Mouse (Mus musculus): ENCODE measurements around the gene Nf2. TPM values are rescaled to one million over a fixed set of nuclear protein-coding genes. Genes with fewer than 3 reads are reported as not detected.
A peak's percentile ranks its signal among the peaks of the same experiment; 100 is the strongest.

Nf2 gene
- total RNA-seq (2021): 100 to 1,000 TPM in 1 of 2 experiments, 10 to 100 TPM in 1; 97.2 to 100 TPM

DNA sequence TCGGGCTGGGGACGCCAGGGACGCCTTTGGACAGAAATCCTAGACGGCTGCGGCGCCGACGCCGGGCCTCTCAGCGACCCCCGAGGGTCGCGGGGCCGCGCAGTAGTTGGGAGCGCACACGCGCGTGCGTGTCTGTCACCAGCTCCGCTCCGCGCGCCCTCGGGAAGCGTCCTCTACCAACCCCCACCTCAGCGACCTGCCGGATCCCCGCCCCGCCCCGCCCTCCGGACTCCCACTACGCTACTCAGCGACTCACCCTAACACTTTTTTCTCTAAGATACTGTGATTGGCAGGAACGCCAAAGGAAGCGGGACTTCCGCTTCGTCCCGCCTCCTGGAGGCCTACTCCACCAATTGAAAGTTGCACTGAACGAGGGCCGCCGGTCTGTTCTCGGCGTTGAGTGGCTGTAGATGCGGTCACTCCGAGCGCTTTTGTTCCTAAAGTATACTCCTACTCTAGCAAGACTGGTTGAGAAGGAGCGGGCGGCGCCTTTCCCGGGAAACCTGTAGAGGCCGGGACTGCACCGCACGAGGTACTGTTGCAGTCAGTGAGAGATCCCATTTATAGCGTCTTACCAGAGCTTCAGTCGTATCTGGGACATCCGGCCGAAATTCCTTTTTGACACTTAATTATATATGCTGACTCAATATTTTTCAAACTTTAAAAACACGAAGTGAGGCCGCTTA is at the start of gene Nf2:
TSS of gene Nf2 (minus strand) at position 279 of the 686 bp plus-strand sequence.
- peak; percentile 99 for DNase-seq
- intact Hi-C loops (cut with DNase I): loop anchor here (2.0 kb wide), 1 partner anchor 17 kb away; no protein-coding TSS in a partner anchor

DNA sequence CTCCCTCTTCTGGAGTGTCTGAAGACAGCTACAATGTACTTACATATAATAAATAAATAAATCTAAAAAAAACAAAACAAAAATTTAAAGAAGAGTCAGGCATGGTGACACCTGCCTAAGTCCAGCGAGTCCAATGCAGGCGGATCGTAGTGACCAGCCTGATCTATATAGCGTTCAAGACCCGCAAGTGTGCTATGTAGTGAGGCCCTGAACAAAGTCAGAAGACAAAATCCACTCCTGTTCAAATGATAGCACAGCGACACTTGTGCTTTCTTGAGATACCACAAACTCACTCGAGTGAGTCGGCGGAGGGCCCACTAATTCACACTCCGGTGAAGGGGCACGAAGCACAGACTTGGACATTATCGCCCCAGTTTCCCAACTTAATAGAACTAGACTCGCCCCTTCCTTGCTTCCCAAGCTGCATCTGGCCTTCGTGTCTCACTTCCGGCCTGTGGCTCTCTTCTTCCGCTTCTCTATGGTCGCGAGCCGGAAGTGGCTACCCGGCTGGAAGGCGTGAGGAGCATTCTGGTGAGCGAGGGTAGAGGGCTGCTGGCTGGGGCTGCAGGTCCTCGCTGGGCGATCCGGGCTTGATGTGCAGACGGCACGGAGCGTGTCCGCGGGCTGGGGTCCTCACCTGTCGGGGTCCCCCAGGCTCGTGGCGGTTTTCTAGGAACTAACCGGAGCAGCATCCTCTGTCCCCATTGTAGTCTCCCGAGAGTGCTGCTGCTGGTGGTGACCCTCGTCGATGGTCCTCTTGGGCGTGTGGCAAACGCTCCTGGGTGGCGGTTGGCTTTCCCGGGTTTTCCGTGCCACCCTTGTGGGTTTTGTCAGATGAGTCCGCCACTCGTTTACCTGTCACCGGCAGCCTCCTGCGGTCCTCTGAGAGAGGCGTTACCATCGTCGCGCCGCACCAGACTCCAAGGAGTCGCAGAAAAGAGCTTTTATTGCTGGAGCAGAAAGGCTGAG is 45.8 kb upstream of the Nf2 start, which contains the start of gene Thoc5:
TSS of gene Thoc5 (plus strand) at position 473 of the 969 bp plus-strand sequence.
- intact Hi-C loops (cut with DNase I): no loop called here
- peak; percentile 85 to 88 for DNase-seq

- no peak for DNase-seq
- intact Hi-C loops (cut with DNase I): no loop called here
Measured at GRCm38 (mm10) chr11:4886987-4887386, 37.7 kb upstream of the Nf2 start.

- peak; percentile 18 to 51 for DNase-seq
- intact Hi-C loops (cut with DNase I): no loop called here
Measured at GRCm38 (mm10) chr11:4885385-4885903, 36.1 kb upstream of the Nf2 start.

DNA sequence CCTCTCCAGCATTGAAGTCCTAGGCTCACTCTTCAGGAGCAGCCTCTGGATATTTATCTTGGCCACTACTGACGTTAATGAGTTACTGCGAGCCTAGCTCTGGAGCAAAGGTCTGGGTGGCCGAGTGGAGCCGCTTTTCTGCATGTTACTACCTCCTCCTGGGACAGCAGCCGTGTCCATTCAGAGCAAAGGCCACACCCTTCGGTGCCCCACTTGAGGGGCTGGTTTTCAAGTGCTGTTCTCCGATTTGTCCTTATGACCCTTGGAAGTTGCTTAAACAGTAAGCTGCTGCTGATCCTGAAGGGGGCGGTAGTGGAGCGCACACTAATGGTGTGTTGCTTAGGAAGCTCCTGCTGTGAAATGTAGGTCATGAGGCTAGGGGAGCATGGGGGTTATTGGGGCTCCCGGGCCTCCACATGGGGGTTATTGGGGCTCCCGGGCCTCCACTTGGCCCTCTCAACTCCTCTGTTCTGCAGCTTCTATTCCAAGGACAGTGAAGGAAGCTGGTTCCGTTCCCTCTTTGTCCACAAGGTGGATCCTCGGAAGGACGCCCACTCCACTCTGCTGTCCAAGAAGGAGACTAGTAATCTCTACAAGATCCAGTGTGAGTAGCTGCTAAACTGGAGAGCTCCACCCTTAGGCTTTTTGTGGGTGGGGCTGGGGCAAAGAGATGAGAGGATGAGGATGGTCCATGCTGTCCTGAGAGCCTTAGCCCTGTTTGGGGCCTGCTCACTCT is 33.7 kb upstream of the Nf2 start:
- intact Hi-C loops (cut with DNase I): no loop called here
- peak; percentile 11 to 47 for DNase-seq

GRCm38 (mm10) chr11:4881087-4881486 is 31.8 kb upstream of the Nf2 start:
- intact Hi-C loops (cut with DNase I): no loop called here
- no peak for DNase-seq

DNA sequence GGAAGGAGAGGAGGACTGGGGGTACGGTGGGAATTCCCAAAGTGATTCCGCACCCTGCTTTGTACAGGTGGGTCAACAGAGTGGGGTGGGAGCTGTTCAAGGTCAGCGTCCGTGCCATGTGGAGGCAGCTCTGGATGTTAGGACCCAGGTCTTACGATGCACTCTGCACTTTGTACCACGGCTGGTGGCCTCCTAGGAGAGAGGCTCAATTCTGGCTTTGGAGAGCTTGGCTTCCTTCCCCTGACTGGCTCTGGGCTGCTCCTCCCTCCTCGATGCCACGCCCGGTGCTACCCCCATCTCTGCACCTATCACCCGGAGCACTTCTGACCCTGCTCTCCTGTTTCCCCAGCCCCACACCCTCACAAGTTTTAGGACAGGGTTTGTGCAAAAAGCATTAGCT is 25.2 kb upstream of the Nf2 start:
- intact Hi-C loops (cut with DNase I): no loop called here
- DNase-seq: no peak

- intact Hi-C loops (cut with DNase I): no loop called here
Measured at GRCm38 (mm10) chr11:4873755-4874475, 24.6 kb upstream of the Nf2 start, which contains the start of gene Nipsnap1. Nipsnap1 (plus strand) TSS chr11:4873951.

DNA sequence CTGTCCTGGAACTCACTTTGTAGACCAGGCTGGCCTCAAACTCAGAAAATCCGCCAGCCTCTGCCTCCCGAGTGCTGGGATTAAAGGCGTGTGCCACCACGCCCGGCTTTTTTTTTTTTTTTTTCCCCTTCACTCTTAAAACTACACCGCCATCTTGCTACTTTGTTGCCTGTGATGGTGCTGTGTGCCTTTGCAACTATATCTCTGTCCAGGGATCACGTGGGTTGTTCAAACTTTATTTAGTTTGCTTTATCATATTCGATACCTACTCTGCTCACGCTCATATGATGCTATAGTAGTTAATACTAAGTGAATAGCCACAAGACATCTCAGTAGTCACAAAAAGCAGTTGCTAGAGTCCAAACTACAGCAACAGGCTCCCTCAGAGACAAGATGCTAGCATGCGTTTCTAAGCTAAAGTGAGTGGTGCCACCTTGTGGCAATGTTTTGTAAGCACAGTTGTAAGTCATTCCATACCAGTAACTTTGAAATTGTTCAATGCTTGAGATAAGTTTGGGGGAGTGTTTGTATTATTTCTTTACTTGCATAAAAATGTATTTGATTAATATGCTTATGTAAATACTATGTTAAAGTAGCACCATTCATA is 16.4 kb upstream of the Nf2 start:
- DNase-seq: peak; percentile 66 to 82
- intact Hi-C loops (cut with DNase I): loop anchor here (2.0 kb wide), 2 partner anchors 17 to 429 kb away; partner anchors contain the start of gene Nf2

More at GRCm38 (mm10) chr11:4873755-4874475, 24.6 kb upstream of the Nf2 start, which contains the start of gene Nipsnap1:
- DNase-seq: peak; percentile 39 to 60

- no peak for DNase-seq
- intact Hi-C loops (cut with DNase I): no loop called here
Measured at GRCm38 (mm10) chr11:4862730-4863129, 13.4 kb upstream of the Nf2 start.

DNA sequence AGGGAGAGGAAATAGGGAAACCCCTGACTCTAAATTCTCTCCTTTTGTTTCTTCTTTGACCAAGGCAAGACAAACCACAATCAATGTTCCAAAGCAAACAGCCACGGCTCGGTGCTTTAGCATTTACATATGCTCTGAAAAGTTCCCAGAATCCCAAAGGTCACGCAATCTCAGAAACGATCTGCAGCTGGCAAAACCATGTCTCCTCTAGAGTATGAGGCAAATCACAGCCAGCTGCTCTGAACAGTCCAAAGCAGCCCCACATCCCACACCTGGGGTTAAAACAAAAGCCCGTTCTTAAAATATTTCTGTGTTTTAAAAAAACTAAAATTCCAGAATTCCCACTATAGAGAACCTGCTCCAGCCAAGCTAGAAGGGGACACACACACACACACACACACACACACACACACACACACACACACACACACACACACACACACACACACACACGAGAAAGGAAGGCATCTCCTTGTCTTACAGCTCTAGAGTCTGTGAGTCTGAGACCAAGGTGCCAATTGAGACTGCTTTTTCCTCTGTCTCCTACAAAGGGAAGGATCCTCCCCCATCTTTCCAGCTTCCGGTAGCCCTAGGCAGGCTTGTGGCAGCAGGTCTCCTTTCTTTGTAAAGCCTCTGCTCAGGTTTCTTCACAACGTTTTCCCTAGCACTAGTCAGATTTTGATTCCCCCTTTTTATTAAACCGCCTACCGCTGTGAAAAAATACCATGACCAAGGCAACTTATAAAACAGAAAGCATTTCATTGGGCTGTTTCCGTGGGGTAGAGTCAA is 12.7 kb upstream of the Nf2 start:
- no peak for DNase-seq
- intact Hi-C loops (cut with DNase I): no loop called here

DNA sequence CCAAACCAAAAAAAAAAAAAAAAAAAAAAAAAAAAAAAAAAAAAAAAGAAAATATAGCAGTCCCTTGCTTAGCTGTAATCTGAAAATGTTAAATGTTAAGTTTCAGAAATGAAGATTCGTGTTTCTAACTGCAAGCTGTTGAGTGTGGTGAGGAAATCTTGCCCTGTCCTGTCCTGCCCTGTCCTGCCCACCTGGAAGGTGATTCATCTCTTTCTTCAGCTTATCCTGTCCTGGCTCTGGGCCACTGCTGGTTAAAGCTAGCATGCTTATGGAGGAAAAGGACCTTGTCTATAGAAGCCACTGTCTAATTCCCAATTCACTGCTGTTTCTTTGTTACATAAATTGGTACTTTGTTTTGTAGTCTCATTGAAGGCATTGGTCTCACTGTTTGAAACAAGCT is 11.7 kb upstream of the Nf2 start:
- intact Hi-C loops (cut with DNase I): no loop called here

GRCm38 (mm10) chr11:4858416-4858815 is 9.1 kb upstream of the Nf2 start:
- intact Hi-C loops (cut with DNase I): no loop called here
- DNase-seq: no peak

More for the DNA sequence above, 11.7 kb upstream of the Nf2 start:
- DNase-seq: no peak

- intact Hi-C loops (cut with DNase I): no loop called here
- no peak for DNase-seq
Measured at GRCm38 (mm10) chr11:4854181-4854580, 4.8 kb upstream of the Nf2 start.

DNA sequence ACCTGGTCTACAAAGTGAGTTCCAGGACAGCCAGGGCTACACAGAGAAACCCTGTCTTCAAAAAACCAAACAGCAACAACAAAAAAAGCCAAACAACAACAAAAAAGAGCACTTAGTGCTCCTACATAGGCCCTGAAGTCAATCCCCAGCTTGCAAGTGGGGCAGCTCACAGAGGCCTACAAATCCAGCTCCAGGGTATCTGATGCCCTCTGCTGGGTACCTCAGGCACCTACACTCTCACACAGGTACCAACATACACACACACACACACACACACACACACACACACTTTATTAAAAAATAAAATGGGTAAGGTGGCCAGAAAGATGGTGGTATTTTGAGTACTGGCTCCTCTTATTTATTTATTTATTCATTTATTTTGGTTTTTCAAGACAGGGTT is 3.7 kb upstream of the Nf2 start:
- no peak for DNase-seq
- intact Hi-C loops (cut with DNase I): no loop called here

- no peak for DNase-seq
- intact Hi-C loops (cut with DNase I): no loop called here
Measured at GRCm38 (mm10) chr11:4850404-4850803, 1.1 kb upstream of the Nf2 start.

DNA sequence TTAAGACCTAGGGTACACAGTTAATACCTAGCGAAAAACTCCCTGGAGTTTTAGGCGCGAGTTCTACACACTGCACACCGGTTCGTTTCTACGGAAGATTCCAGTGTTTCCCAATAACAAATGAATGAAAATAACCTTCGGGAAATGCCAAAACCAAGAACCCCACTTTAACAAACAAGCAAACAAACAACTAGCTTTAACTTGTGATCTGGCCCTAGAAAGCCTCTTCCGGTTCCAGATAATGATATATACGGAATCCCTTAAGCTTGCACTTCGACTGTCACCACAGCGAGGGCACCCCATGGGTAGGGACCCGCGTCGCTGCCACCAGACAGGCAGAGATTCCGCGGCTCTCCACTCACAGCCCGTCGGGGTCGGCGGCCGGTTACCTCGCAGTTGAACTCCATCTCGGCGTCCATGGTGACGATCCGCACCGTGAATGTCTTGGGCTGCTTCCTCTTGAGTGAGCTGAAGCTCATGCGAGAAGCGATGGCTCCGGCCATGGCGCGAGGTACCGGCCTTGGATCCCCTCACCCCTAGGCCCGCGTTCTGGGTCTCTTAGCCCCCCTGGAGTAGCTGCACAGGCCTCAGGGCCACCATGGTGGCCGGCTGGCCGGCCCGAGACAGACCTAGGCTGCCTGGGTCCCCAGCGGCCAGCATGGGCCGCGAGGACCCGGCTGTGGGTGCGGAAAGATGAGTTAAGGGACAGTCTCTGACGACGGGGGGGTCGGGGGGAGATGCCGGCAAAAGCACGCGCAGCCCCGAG is 670 bp downstream of the Nf2 start:
- DNase-seq: peak; percentile 56 to 66
- intact Hi-C loops (cut with DNase I): loop anchor here (2.0 kb wide), 1 partner anchor 18 kb away; no protein-coding TSS in a partner anchor

All from heart, postnatal 10 days (tissue).